In the genomic region with DNA sequence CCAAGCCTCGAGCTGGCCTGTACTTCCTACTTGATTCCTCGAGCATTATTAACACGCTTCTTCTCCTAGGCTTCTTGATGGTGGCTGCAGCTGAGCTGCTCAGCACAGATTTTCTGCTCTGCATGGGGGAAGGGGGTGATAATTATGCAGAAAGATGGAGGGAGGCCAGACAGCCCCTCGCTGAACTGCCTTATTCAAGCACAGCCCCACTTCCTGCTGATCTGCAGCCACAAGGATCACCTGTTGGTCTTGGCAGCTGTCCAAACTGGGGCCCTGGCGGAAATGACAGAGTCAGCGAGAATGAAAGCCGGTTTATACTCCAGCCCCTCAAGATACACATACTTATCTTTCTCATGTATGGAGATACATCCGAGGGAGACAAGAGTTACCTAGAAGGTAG, we compare ENCODE assay signal across 8 mouse cellular contexts.
DNase-seq lines count a peak whose midpoint lies in the region; ATAC-seq lines count a peak whose summit lies in the region.

No protein-coding gene starts in this region.

- no peak overlapping the region for H3K9ac ChIP-seq in heart, embryonic 15.5 days
- H3K9ac ChIP-seq in kidney, embryonic 16.5 days (replicated peaks; ENCODE audit: low read length) = 0 out of 2 replicates have a peak overlapping the region, but pooled peaks have one; percentile 22
- no peak overlapping the region for H3K9ac ChIP-seq in lung, embryonic 16.5 days (ENCODE audit: low read length)

- peaks cover 23% of the 10 kb centered on the region for H3K4me1 ChIP-seq in heart, embryonic 15.5 days (replicated peaks)
- peaks cover 20% of the 10 kb centered on the region for H3K4me1 ChIP-seq in kidney, embryonic 16.5 days (ENCODE audit: insufficient read depth, low read length)
- peaks cover 17% of the 10 kb centered on the region for H3K4me1 ChIP-seq in lung, embryonic 16.5 days (replicated peaks; ENCODE audit: control insufficient read depth, insufficient read depth, low read length)

- ATAC-seq in heart, embryonic 15.5 days (replicated peaks; ENCODE audit: insufficient number of reproducible peaks, insufficient read depth, low FRiP score, low read depth) = peak; percentile 86
- ATAC-seq in kidney, embryonic 16.5 days (ENCODE audit: low FRiP score, low TSS enrichment) = peak; percentile 95
- peak; percentile 91 for ATAC-seq in lung, embryonic 16.5 days (ENCODE audit: low read depth)
- no peak for ATAC-seq in erythroblast, adult 5-6 weeks (replicated peaks; ENCODE audit: low FRiP score, poor library complexity, severe bottlenecking)

- H3K4me2 ChIP-seq in heart, embryonic 15.5 days = peak overlapping the region; percentile 31
- peak overlapping the region; percentile 4 for H3K4me2 ChIP-seq in kidney, embryonic 16.5 days (replicated peaks; ENCODE audit: low read depth, low read length)
- H3K4me2 ChIP-seq in lung, embryonic 16.5 days (ENCODE audit: low read depth, low read length) = peak overlapping the region; percentile 32

- H3K27ac ChIP-seq in heart, embryonic 15.5 days = peak overlapping the region; percentile 25; the same call in 1 of the 2 replicates
- H3K27ac ChIP-seq in kidney, embryonic 16.5 days (ENCODE audit: low read length) = peak overlapping the region; percentile 69
- peak overlapping the region; percentile 67 for H3K27ac ChIP-seq in lung, embryonic 16.5 days (ENCODE audit: low read length)

- H3K36me3 ChIP-seq in heart, embryonic 15.5 days = no peaks in the 10 kb centered on the region
- H3K36me3 ChIP-seq in kidney, embryonic 16.5 days (ENCODE audit: insufficient read depth, low read length) = no peaks in the 10 kb centered on the region
- no peaks in the 10 kb centered on the region for H3K36me3 ChIP-seq in lung, embryonic 16.5 days (ENCODE audit: control insufficient read depth, insufficient read depth, low read length)

- 9% methylated on average over 8 of the region's 8 CpGs for WGBS in heart, embryonic 15.5 days
- WGBS in kidney, embryonic 16.5 days = 16% methylated on average over 8 of the region's 8 CpGs
- WGBS in lung, embryonic 16.5 days = 5% methylated on average over 8 of the region's 8 CpGs

- H3K9me3 ChIP-seq in heart, embryonic 15.5 days (replicated peaks) = no peaks in the 10 kb centered on the region
- H3K9me3 ChIP-seq in kidney, embryonic 16.5 days (ENCODE audit: low read length) = no peaks in the 10 kb centered on the region
- no peaks in the 10 kb centered on the region for H3K9me3 ChIP-seq in lung, embryonic 16.5 days (ENCODE audit: control insufficient read depth, low read length)

- DNase-seq in A20 (ENCODE audit: low read depth, low spot score) = peak; percentile 41
- DNase-seq in MN1 (ENCODE audit: low spot score) = peak; percentile 34
- peak; percentile 62 for DNase-seq in embryo, embryonic 11.5 days (ENCODE audit: low read depth, low spot score)
- peak; percentile 15 for DNase-seq in ovary, postnatal 36 days (ENCODE audit: low spot score)

- H3K4me3 ChIP-seq in heart, embryonic 15.5 days = no peak overlapping the region
- no peak overlapping the region for H3K4me3 ChIP-seq in kidney, embryonic 16.5 days (ENCODE audit: low read length)
- no peak overlapping the region for H3K4me3 ChIP-seq in lung, embryonic 16.5 days (ENCODE audit: low read length)

- H3K27me3 ChIP-seq in heart, embryonic 15.5 days = no peaks in the 10 kb centered on the region
- H3K27me3 ChIP-seq in kidney, embryonic 16.5 days (ENCODE audit: insufficient read depth, low read length) = no peaks in the 10 kb centered on the region
- no peaks in the 10 kb centered on the region for H3K27me3 ChIP-seq in lung, embryonic 16.5 days (ENCODE audit: control insufficient read depth, insufficient read depth, low read depth, low read length)
